Mouse (Mus musculus): ENCODE data around the gene Apol6. TPM values are rescaled to one million over a fixed set of nuclear protein-coding genes. Genes with fewer than 3 reads are reported as not detected.

The Apol6 gene
- polyA plus RNA-seq, 1 experiment from 2014 or later, result 0.06 TPM

DNA sequence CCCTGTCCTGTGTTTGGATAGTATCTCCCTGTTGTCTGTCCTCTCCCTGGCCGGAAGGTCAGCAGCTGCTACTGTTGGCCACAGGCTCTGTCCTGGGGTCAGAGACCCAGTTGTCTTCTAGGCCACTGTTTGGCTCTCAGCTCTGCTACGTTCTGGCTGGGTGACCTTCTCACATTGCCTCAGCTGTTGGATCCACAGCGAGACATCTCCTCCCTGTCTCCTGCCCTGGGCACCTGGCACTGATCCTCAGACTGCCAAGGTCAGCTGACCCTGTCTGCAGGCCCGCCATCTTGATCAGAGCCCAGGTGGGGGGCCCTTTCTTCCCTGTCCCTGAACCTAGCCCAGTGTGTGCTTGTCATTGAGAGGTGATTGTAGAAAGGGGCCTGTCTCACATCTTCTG is 29.5 kb upstream of the Apol6 start:
- no peak overlapping the region for H3K4me2 ChIP-seq (ENCODE audit: low read depth, low read length)
- peaks cover 11% of the 10 kb centered on the region for H3K4me1 ChIP-seq (ENCODE audit: control insufficient read depth, insufficient read depth, low read length)
- 81% methylated on average over 4 of the region's 4 CpGs for WGBS
- ATAC-seq (ENCODE audit: insufficient read depth, low FRiP score), result 0 out of 2 replicates have a peak, but pooled peaks have one; percentile 27
- H3K4me3 ChIP-seq (replicated peaks; ENCODE audit: low read length), result no peak overlapping the region
- no peaks in the 10 kb centered on the region for H3K36me3 ChIP-seq (ENCODE audit: control insufficient read depth, insufficient read depth, low read length)
- H3K9me3 ChIP-seq (replicated peaks; ENCODE audit: control insufficient read depth, low read length), result no peaks in the 10 kb centered on the region
- no peak overlapping the region for H3K9ac ChIP-seq (ENCODE audit: low read length)
- no peaks in the 10 kb centered on the region for H3K27me3 ChIP-seq (ENCODE audit: control insufficient read depth, insufficient read depth, low read length)
- H3K27ac ChIP-seq (ENCODE audit: low read length), result no peak overlapping the region

DNA sequence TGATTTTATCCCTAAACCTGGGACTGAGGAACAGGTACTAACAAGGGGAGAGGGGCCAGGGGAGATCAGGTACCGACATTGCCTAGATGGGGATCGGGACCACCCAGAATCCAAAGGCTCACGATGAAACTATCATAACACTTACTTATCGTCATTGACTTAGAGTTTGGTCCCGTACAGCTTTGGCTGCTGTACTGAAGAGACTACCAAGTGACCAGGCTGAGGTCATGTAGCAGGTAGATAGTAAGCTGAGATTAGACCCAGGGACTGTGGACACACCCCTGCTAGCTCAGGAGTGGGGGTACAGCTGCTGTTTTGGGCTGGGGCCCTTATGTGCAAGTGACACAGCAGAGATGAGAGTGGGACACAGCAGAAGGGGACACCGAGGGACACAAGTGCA is 28.0 kb upstream of the Apol6 start:
- Histone ChIP-seq H3K27me3 (ENCODE audit: control insufficient read depth, insufficient read depth, low read length) (no peaks in the 10 kb centered on the region), H3K4me3 (replicated peaks; ENCODE audit: low read length) (no peak overlapping the region), H3K36me3 (ENCODE audit: control insufficient read depth, insufficient read depth, low read length) (no peaks in the 10 kb centered on the region), H3K9ac (ENCODE audit: low read length) (no peak overlapping the region), H3K4me1 (ENCODE audit: control insufficient read depth, insufficient read depth, low read length) (peaks cover 11% of the 10 kb centered on the region), H3K9me3 (replicated peaks; ENCODE audit: control insufficient read depth, low read length) (no peaks in the 10 kb centered on the region), H3K4me2 (ENCODE audit: low read depth, low read length) (no peak overlapping the region), H3K27ac (ENCODE audit: low read length) (no peak overlapping the region)
- 88% methylated on average over 6 of the region's 6 CpGs for WGBS
- ATAC-seq (ENCODE audit: insufficient read depth, low FRiP score), result no peak

DNA sequence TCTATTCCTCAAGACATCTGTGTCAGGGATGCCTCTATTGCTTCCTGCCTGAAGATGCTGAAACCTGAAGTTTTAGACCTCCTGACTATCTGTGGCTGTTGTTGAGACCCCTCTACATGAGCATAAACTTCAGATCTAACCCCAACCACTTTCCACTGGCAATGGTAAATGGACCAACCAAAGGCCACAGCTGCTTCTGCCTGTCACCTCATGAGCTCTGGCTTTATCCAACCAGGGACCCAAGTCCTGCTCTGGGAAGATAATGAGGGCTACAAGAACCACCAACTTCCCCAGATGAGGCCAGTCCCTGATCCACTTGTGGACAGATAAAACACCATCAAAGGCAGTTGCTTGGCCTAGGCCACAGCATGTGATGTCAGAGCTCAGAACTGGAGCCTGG is 26.6 kb upstream of the Apol6 start:
- Histone ChIP-seq H3K36me3 (ENCODE audit: control insufficient read depth, insufficient read depth, low read length) (no peaks in the 10 kb centered on the region), H3K9ac (ENCODE audit: low read length) (no peak overlapping the region), H3K4me2 (ENCODE audit: low read depth, low read length) (no peak overlapping the region), H3K9me3 (replicated peaks; ENCODE audit: control insufficient read depth, low read length) (no peaks in the 10 kb centered on the region), H3K4me3 (replicated peaks; ENCODE audit: low read length) (no peak overlapping the region), H3K27me3 (ENCODE audit: control insufficient read depth, insufficient read depth, low read length) (no peaks in the 10 kb centered on the region), H3K27ac (ENCODE audit: low read length) (no peak overlapping the region), H3K4me1 (ENCODE audit: control insufficient read depth, insufficient read depth, low read length) (peaks cover 11% of the 10 kb centered on the region)
- ATAC-seq (ENCODE audit: insufficient read depth, low FRiP score), result no peak

DNA sequence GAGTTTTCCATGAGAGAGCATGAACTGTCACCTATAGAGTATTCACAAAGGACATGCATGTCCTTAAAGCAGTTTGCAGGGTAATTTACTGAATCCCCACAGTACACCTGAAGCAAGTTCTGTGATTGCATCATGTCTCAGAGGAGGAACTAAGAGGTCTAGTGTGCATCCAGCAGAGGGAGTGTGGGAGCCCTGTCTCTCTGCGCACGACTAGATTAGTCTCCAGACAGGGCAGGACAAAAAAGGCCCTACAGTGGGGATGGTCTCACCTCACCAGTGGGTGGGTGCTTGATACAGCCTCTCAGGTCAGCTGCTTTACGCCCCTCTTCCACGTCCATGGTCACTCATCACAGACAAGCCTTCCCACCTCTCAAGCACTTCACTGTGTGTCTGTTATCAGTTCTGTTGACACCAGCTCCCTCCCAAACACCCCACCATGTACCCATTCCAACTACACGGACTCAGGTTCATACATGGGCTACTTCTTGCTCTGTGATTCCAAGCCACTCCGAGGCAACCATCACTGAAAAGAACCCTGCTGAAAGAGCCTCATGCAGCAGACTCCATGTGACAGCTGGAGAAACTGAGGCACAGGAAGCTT is 25.7 kb upstream of the Apol6 start:
- Histone ChIP-seq H3K36me3 (ENCODE audit: control insufficient read depth, insufficient read depth, low read length) (no peaks in the 10 kb centered on the region), H3K4me3 (replicated peaks; ENCODE audit: low read length) (no peak overlapping the region), H3K27me3 (ENCODE audit: control insufficient read depth, insufficient read depth, low read length) (no peaks in the 10 kb centered on the region), H3K9ac (ENCODE audit: low read length) (no peak overlapping the region), H3K9me3 (replicated peaks; ENCODE audit: control insufficient read depth, low read length) (no peaks in the 10 kb centered on the region), H3K4me2 (ENCODE audit: low read depth, low read length) (no peak overlapping the region), H3K27ac (ENCODE audit: low read length) (no peak overlapping the region), H3K4me1 (ENCODE audit: control insufficient read depth, insufficient read depth, low read length) (peaks cover 6% of the 10 kb centered on the region)
- WGBS, result 57% methylated on average over 6 of the region's 6 CpGs
- ATAC-seq (ENCODE audit: insufficient read depth, low FRiP score), result no peak

DNA sequence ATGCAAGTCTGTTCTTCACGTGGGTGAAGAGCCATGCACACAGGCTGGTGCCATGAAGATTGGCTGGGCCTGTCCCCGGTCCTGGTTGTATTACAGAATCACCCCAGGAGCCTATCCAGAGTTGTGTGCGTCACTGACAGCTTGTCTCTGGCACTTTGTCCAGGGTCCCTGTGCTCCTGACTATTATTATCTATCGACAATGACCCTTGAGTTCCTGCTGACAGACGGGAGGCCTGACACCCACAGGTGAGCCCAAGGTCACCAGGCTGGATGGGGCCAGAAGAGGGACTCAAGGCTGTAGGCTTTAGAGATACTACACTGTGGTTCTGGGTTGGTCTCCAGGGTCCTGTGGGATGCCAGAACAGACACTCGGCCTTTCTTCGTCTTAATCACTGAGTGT is 25.0 kb upstream of the Apol6 start:
- Histone ChIP-seq H3K4me3 (replicated peaks; ENCODE audit: low read length) (no peak overlapping the region), H3K36me3 (ENCODE audit: control insufficient read depth, insufficient read depth, low read length) (no peaks in the 10 kb centered on the region), H3K27ac (ENCODE audit: low read length) (no peak overlapping the region), H3K9ac (ENCODE audit: low read length) (no peak overlapping the region), H3K9me3 (replicated peaks; ENCODE audit: control insufficient read depth, low read length) (no peaks in the 10 kb centered on the region), H3K4me2 (ENCODE audit: low read depth, low read length) (no peak overlapping the region), H3K4me1 (ENCODE audit: control insufficient read depth, insufficient read depth, low read length) (no peaks in the 10 kb centered on the region), H3K27me3 (ENCODE audit: control insufficient read depth, insufficient read depth, low read length) (no peaks in the 10 kb centered on the region)
- 77% methylated on average over 7 of the region's 7 CpGs for WGBS
- ATAC-seq (ENCODE audit: insufficient read depth, low FRiP score), result no peak

DNA sequence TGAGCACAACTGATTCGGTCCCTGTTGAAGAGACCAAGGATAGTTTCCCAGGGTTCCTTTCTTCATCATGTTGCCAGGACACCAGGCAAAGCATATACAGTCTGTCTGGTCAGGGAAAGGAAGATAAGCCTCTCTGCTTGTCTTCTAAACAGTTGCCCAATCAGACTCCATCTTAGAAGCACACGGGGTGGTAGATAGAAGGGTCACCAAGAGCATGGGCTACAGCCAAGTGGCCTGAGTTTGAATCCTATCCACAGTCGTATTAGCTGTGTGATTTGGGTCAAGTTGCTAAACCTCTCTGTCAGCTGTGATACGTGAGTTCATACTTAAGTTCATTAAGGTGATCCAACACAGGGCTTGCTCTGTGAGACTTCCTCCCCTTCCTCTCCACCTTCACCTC is 24.4 kb upstream of the Apol6 start:
- no peaks in the 10 kb centered on the region for H3K27me3 ChIP-seq (ENCODE audit: control insufficient read depth, insufficient read depth, low read length)
- no peak overlapping the region for H3K9ac ChIP-seq (ENCODE audit: low read length)
- no peak overlapping the region for H3K4me3 ChIP-seq (replicated peaks; ENCODE audit: low read length)
- WGBS, result 83% methylated on average over 4 of the region's 4 CpGs
- ATAC-seq (ENCODE audit: insufficient read depth, low FRiP score), result no peak
- H3K4me2 ChIP-seq (ENCODE audit: low read depth, low read length), result no peak overlapping the region
- H3K27ac ChIP-seq (ENCODE audit: low read length), result no peak overlapping the region
- H3K4me1 ChIP-seq (ENCODE audit: control insufficient read depth, insufficient read depth, low read length), result no peaks in the 10 kb centered on the region
- H3K36me3 ChIP-seq (ENCODE audit: control insufficient read depth, insufficient read depth, low read length), result no peaks in the 10 kb centered on the region
- no peaks in the 10 kb centered on the region for H3K9me3 ChIP-seq (replicated peaks; ENCODE audit: control insufficient read depth, low read length)

DNA sequence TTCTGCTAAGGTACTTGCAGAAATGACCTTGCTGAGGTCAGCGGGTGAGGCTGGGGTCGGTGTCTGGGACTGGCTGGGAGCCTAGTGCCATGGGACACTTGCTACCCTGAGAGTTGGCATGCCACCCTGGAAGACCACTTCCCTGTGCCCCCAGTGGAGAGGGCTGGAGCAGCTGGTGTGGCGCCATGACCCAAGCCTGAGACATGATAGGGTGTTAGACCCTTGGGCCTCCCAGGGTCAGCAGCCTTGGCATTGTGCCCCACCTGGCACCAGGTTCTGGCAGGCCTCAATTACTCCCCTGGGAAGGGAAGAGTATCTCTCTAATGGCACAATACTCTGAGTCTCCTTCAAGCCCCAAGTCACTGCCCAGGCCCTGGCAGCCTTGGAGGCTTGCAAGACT is 23.5 kb upstream of the Apol6 start:
- no peak overlapping the region for H3K4me3 ChIP-seq (replicated peaks; ENCODE audit: low read length)
- H3K4me2 ChIP-seq (ENCODE audit: low read depth, low read length), result no peak overlapping the region
- 93% methylated on average over 3 of the region's 3 CpGs for WGBS
- H3K9ac ChIP-seq (ENCODE audit: low read length), result no peak overlapping the region
- no peaks in the 10 kb centered on the region for H3K9me3 ChIP-seq (replicated peaks; ENCODE audit: control insufficient read depth, low read length)
- ATAC-seq (ENCODE audit: insufficient read depth, low FRiP score), result no peak
- H3K4me1 ChIP-seq (ENCODE audit: control insufficient read depth, insufficient read depth, low read length), result no peaks in the 10 kb centered on the region
- H3K36me3 ChIP-seq (ENCODE audit: control insufficient read depth, insufficient read depth, low read length), result no peaks in the 10 kb centered on the region
- no peak overlapping the region for H3K27ac ChIP-seq (ENCODE audit: low read length)
- no peaks in the 10 kb centered on the region for H3K27me3 ChIP-seq (ENCODE audit: control insufficient read depth, insufficient read depth, low read length)

DNA sequence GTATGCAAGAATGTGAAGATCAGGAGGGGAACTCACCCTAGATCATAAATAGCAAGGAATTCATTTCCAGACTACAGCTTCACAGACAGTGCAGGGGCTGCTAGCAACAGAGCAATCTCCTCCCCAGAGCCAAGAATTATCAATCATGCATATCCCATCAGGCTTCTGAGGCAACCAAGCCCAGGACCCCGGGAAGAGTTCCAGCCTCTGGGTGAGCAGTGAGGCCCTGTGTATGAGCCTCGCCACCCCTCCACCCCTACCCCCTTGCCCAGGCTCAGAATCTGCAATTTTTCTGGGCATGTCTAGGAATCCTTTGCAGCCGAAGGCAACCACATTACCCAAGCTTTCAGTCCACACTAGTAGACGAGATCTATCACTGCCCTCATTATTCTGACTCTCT is 22.7 kb upstream of the Apol6 start:
- ATAC-seq (ENCODE audit: insufficient read depth, low FRiP score), result 0 out of 2 replicates have a peak, but pooled peaks have one; percentile 31
- Histone ChIP-seq H3K4me3 (replicated peaks; ENCODE audit: low read length) (no peak overlapping the region), H3K9ac (ENCODE audit: low read length) (no peak overlapping the region), H3K4me1 (ENCODE audit: control insufficient read depth, insufficient read depth, low read length) (no peaks in the 10 kb centered on the region), H3K27me3 (ENCODE audit: control insufficient read depth, insufficient read depth, low read length) (no peaks in the 10 kb centered on the region), H3K36me3 (ENCODE audit: control insufficient read depth, insufficient read depth, low read length) (no peaks in the 10 kb centered on the region), H3K4me2 (ENCODE audit: low read depth, low read length) (no peak overlapping the region), H3K9me3 (replicated peaks; ENCODE audit: control insufficient read depth, low read length) (no peaks in the 10 kb centered on the region), H3K27ac (ENCODE audit: low read length) (no peak overlapping the region)
- 69% methylated on average over 4 of the region's 4 CpGs for WGBS

DNA sequence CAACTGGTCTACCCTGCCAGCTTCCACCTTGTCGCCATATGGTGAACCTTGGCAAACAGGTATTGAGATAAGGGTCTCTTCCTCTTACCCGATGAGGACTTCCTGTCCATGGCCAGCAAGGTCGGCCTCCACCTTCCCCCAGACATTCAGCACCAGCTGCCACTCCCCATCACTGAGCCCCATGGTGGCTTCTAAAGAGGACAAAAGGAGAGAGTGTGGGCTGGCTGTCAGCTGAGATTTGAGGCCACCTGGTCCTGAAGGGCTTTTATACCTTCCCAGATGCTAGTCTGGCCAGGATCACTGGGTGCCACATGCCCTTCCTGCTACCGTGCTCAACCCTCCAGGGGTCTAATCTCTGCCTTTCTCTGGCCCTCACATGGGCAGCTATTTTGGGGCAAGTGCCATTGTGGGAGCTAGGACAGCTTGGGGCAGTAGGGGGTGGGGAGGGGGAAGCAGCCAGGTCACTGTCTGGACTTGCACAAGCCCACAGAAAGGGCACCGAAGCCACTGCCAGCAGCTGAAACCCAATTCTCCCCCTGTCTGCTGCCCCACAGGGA is 22.1 kb upstream of the Apol6 start:
- no peaks in the 10 kb centered on the region for H3K9me3 ChIP-seq (replicated peaks; ENCODE audit: control insufficient read depth, low read length)
- 71% methylated on average over 5 of the region's 5 CpGs for WGBS
- no peak for ATAC-seq (ENCODE audit: insufficient read depth, low FRiP score)
- peak overlapping the region; percentile 9; the same call in 1 of the 2 replicates for H3K27ac ChIP-seq (ENCODE audit: low read length)
- H3K36me3 ChIP-seq (ENCODE audit: control insufficient read depth, insufficient read depth, low read length), result no peaks in the 10 kb centered on the region
- no peaks in the 10 kb centered on the region for H3K27me3 ChIP-seq (ENCODE audit: control insufficient read depth, insufficient read depth, low read length)
- no peaks in the 10 kb centered on the region for H3K4me1 ChIP-seq (ENCODE audit: control insufficient read depth, insufficient read depth, low read length)
- no peak overlapping the region for H3K4me2 ChIP-seq (ENCODE audit: low read depth, low read length)
- H3K4me3 ChIP-seq (replicated peaks; ENCODE audit: low read length), result no peak overlapping the region
- no peak overlapping the region for H3K9ac ChIP-seq (ENCODE audit: low read length)

All from stomach, embryonic 16.5 days (tissue).